Mouse (Mus musculus) adrenal gland, postnatal 36 days (tissue): Measurements from ENCODE around the gene Mst1. TPM values are rescaled to one million over a fixed set of nuclear protein-coding genes. Genes with fewer than 3 reads are reported as not detected.

Source experiments
- DNase-seq, 2 experiments: peaks; one replicate each; pipeline ENCODE4 v3.0.0; 2021; ENCODE audit warnings: mixed read lengths in 1 of 2
- microRNA-seq: library from miRNA; unstranded; fragments of <30 nt; microRNA quantifications from one replicate; pipeline ENCODE4 v1.2.0, GENCODE M21; 2021
- total RNA-seq, 2 experiments: library from RNA; stranded (reverse); gene quantifications; 2 replicates each; pipeline ENCODE4 v1.2.3; 2021

Gene Mst1
- total RNA-seq, 2 experiments from 2014 or later, result 0.17 to 0.49 TPM

DNA sequence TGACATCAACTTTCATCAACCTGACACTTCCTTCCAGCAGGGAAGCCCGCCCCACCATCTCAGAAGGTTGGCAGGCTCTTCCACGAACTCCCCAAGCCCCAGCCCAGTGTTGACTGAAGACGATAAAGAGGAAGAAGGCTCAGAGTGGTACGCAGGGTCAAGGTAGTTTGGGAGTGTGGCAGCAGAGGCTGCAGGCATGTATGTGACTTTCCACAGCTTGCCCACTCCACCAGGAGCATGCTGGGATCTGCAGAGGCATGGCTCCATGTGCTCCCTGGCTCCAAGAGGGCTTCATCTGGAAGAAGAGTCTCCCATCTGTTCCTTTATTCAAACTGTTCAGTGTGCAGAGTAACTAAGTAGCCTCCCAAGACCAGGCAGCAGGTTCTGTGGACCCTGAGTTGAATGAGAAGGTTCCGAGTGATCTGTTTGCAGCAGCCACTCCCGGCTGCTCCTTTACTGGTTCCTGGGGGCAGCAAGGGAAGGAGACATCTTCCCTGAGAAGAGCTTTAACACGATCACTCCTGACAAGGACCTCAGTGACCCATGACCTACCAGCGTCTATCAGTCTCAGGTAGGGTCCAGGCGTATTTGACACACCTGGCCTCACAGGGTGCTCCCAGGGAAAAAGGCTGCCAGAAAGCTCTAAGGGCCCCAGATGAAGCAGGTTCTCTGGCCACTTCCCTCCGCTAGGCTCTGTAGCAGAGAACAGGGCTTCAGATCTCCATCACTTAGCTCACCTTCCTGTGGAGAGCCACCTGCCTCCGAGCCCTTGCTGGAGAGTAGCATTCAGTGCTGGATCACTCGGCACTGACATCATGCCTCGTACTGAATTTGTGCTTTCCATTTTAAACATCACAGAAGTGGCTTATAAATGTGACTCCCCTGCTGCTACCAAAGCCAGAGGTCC, 49.1 kb downstream of the Mst1 start:
- no peak for DNase-seq

- DNase-seq, result no peak
Measured at GRCm38 (mm10) chr9:108131502-108131901, 51.3 kb downstream of the Mst1 start.

DNA sequence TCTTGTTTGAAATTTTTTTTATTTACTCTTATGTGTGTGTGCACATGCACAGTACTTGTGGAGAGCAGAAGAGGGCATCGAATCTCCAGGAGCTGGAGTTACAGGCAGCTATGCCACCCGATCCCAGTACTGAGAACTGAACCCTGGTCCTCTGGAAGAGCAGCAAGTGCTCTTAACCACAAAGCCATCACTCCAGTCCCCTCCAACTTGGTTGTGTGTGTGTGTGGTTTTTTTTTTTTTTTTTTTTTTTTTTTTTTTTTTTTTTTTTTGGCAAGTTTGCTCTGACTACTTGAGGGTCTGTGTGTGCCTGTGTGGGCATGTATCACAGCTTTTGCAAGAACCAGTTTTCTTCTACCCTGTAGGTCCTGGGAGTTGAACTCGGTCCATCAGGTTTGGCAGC, 52.1 kb downstream of the Mst1 start:
- no peak for DNase-seq

- no peak for DNase-seq
Measured at GRCm38 (mm10) chr9:108133478-108133877, 53.2 kb downstream of the Mst1 start.

Small RNAs within 50 kb of the gene (microRNA-seq; reads per million reads assigned to microRNA genes)
- gene Gm47303, result not detected
- not detected for gene Mir7088

Other genes with a start within 250 kb of the Mst1 start
- gene Rbm6, start 207.2 kb upstream of the Mst1 start, total RNA-seq, result 10 to 100 TPM; 45.6 to 55.8 TPM
- 10 to 100 TPM; 17.7 to 19.8 TPM for gene Mon1a, start 192.3 kb upstream of the Mst1 start, total RNA-seq
- gene Mst1r, start 173.6 kb upstream of the Mst1 start, total RNA-seq, result 10 to 100 TPM in 1 of 2 experiments, 1 to 10 TPM in 1; 5.2 to 11.9 TPM
- not detected for gene Actl11, start 152.0 kb upstream of the Mst1 start, total RNA-seq
- 1 to 10 TPM; 2.9 to 3.6 TPM for gene Camkv, start 144.8 kb upstream of the Mst1 start, total RNA-seq
- gene Traip, start 130.3 kb upstream of the Mst1 start, total RNA-seq, result 1 to 10 TPM; 2.0 to 3.0 TPM
- gene Uba7, start 104.9 kb upstream of the Mst1 start, total RNA-seq, result 10 to 100 TPM; 15.8 to 21.3 TPM
- gene Gm20661, start 97.4 kb upstream of the Mst1 start, total RNA-seq, result under 1 TPM; 0.33 to 0.40 TPM
- gene Inka1, start 94.6 kb upstream of the Mst1 start, total RNA-seq, result 1 to 10 TPM; 4.0 to 5.7 TPM
- 1 to 10 TPM in 1 of 2 experiments, under 1 TPM in 1; 0.26 to 2.1 TPM for gene Cdhr4, start 87.9 kb upstream of the Mst1 start, total RNA-seq
- 1 to 10 TPM; 1.1 to 1.7 TPM for gene Gm20662, start 84.1 kb upstream of the Mst1 start, total RNA-seq
- gene Ip6k1, start 77.9 kb upstream of the Mst1 start, total RNA-seq, result 100 to 1,000 TPM; 124 to 129 TPM
- 10 to 100 TPM; 27.0 to 28.5 TPM for gene Gmppb, start 31.2 kb upstream of the Mst1 start, total RNA-seq
- 1 to 10 TPM; 4.5 to 4.7 TPM for gene Amigo3, start 27.3 kb upstream of the Mst1 start, total RNA-seq
- 10 to 100 TPM; 54.3 to 57.1 TPM for gene Rnf123, start 2.9 kb downstream of the Mst1 start, total RNA-seq
- gene Apeh, start 14.2 kb downstream of the Mst1 start, total RNA-seq, result 10 to 100 TPM; 72.7 to 88.0 TPM
- 1 to 10 TPM; 3.2 to 4.3 TPM for gene Bsn, start 109.9 kb downstream of the Mst1 start, total RNA-seq
- gene Dag1, start 183.5 kb downstream of the Mst1 start, total RNA-seq, result 100 to 1,000 TPM; 142 to 144 TPM
- 10 to 100 TPM; 17.1 TPM for gene Nicn1, start 210.0 kb downstream of the Mst1 start, total RNA-seq
- gene Amt, start 216.4 kb downstream of the Mst1 start, total RNA-seq, result 1 to 10 TPM; 2.7 to 4.4 TPM
- gene Rhoa, start 225.7 kb downstream of the Mst1 start, total RNA-seq, result 100 to 1,000 TPM; 363 to 383 TPM
- gene Tcta, start 225.7 kb downstream of the Mst1 start, total RNA-seq, result 10 to 100 TPM; 38.8 to 48.3 TPM